Mouse (Mus musculus) right cerebral cortex, postnatal 10 days (tissue): ENCODE results near the gene Togaram1.
A peak's percentile ranks its signal among the peaks of the same experiment; 100 is the strongest.

Source experiments
- DNase-seq, 2 experiments: peaks; one replicate each; pipeline ENCODE4 v3.0.0; 2021; ENCODE audit warnings: low spot score in 2 of 2

The Togaram1 gene

GRCm38 (mm10) chr12:64965124-64966026, at the start of gene Togaram1, which contains the start of gene Klhl28:
Gene Togaram1 (plus strand): TSS chr12:64965804.
Gene Klhl28 (minus strand): TSS chr12:64965534.
- DNase-seq, result peak; percentile 100

GRCm38 (mm10) chr12:64916735-64917134, 48.9 kb upstream of the Togaram1 start:
- no peak for DNase-seq

- peak; percentile 96 to 97 for DNase-seq
Measured at GRCm38 (mm10) chr12:64917578-64918471, 47.8 kb upstream of the Togaram1 start, which contains the start of gene Gm527. Gene Gm527 (plus strand): TSS chr12:64917906.

GRCm38 (mm10) chr12:64937493-64937892, 28.1 kb upstream of the Togaram1 start:
- DNase-seq, result no peak

- no peak for DNase-seq
Measured at GRCm38 (mm10) chr12:64964560-64964959, 1.0 kb upstream of the Togaram1 start.

GRCm38 (mm10) chr12:64966101-64966631, 562 bp downstream of the Togaram1 start:
- peak; percentile 67 to 74 for DNase-seq

- DNase-seq, result peak in 1 of 2 experiments; percentile 28
Measured at GRCm38 (mm10) chr12:64966652-64967435, 1.2 kb downstream of the Togaram1 start.

- peak; percentile 30 to 39 for DNase-seq
Measured at GRCm38 (mm10) chr12:64967470-64967869, 1.9 kb downstream of the Togaram1 start.

GRCm38 (mm10) chr12:64968067-64968466, 2.5 kb downstream of the Togaram1 start:
- no peak for DNase-seq

GRCm38 (mm10) chr12:64971399-64971798, 5.8 kb downstream of the Togaram1 start:
- DNase-seq, result no peak

- DNase-seq, result no peak
Measured at GRCm38 (mm10) chr12:64972063-64972462, 6.5 kb downstream of the Togaram1 start.

GRCm38 (mm10) chr12:64975558-64975957, 10.0 kb downstream of the Togaram1 start:
- no peak for DNase-seq

- no peak for DNase-seq
Measured at GRCm38 (mm10) chr12:64976191-64976590, 10.6 kb downstream of the Togaram1 start.

GRCm38 (mm10) chr12:64977518-64977917, 11.9 kb downstream of the Togaram1 start:
- DNase-seq, result no peak

- DNase-seq, result no peak
Measured at GRCm38 (mm10) chr12:65007725-65008124, 42.1 kb downstream of the Togaram1 start.

GRCm38 (mm10) chr12:65022842-65023241, 57.2 kb downstream of the Togaram1 start:
- DNase-seq, result no peak

- no peak for DNase-seq
Measured at GRCm38 (mm10) chr12:65035839-65036189, 70.2 kb downstream of the Togaram1 start.

- DNase-seq, result peak; percentile 94 to 95
Measured at GRCm38 (mm10) chr12:65036190-65036870, 70.7 kb downstream of the Togaram1 start, which contains the start of gene Prpf39. Gene Prpf39 (plus strand): TSS chr12:65036333.

- no peak for DNase-seq
Measured at GRCm38 (mm10) chr12:65036892-65037545, 71.4 kb downstream of the Togaram1 start.

- no peak for DNase-seq
Measured at GRCm38 (mm10) chr12:65037546-65037937, 71.9 kb downstream of the Togaram1 start.
